Mouse (Mus musculus): Measurements from ENCODE around the gene Spata2l.
A peak's percentile ranks its signal among the peaks of the same experiment; 100 is the strongest.
"Not testable (repeated sequence)": the region's sequence is repeated elsewhere in the genome, so short reads cannot be mapped to it uniquely, and the experiment has no call there.

The Spata2l gene

GRCm38 (mm10) chr8:123202288-123202687 is 33.7 kb downstream of the Spata2l start:
- peak; percentile 43 for DNase-seq (ENCODE audit: low read depth, low spot score)

- no peak for DNase-seq (ENCODE audit: low read depth, low spot score)
Observed at GRCm38 (mm10) chr8:123199864-123200263, 36.2 kb downstream of the Spata2l start.

GRCm38 (mm10) chr8:123197016-123197415 is 39.0 kb downstream of the Spata2l start:
- not testable (repeated sequence) for DNase-seq (ENCODE audit: low read depth, low spot score)

GRCm38 (mm10) chr8:123193771-123194170 is 42.3 kb downstream of the Spata2l start:
- no peak for DNase-seq (ENCODE audit: low read depth, low spot score)

- DNase-seq (ENCODE audit: low read depth, low spot score) = no peak
Observed at GRCm38 (mm10) chr8:123191908-123192307, 44.1 kb downstream of the Spata2l start.

- DNase-seq (ENCODE audit: low read depth, low spot score) = peak; percentile 20
Observed at GRCm38 (mm10) chr8:123190678-123191077, 45.4 kb downstream of the Spata2l start.

- no peak for DNase-seq (ENCODE audit: low read depth, low spot score)
Observed at GRCm38 (mm10) chr8:123188841-123189240, 47.2 kb downstream of the Spata2l start.

GRCm38 (mm10) chr8:123188006-123188405 is 48.0 kb downstream of the Spata2l start:
- no peak for DNase-seq (ENCODE audit: low read depth, low spot score)

- no peak for DNase-seq (ENCODE audit: low read depth, low spot score)
Observed at GRCm38 (mm10) chr8:123185566-123186409, 50.2 kb downstream of the Spata2l start, which contains the start of gene Dpep1. TSS of gene Dpep1 (plus strand) at chr8:123186242.

GRCm38 (mm10) chr8:123181391-123181790 is 54.6 kb downstream of the Spata2l start:
- DNase-seq (ENCODE audit: low read depth, low spot score) = no peak

All from brain, embryonic 18.5 days (tissue).